Mouse (Mus musculus): ENCODE data around the gene Gm11562. TPM values are rescaled to one million over a fixed set of nuclear protein-coding genes. Genes with fewer than 3 reads are reported as not detected.
A peak's percentile ranks its signal among the peaks of the same experiment; 100 is the strongest.

The Gm11562 gene
- polyA plus RNA-seq, 1 experiment = not detected

- Histone ChIP-seq H3K4me1 (ENCODE audit: control insufficient read depth, insufficient read depth, low read length) (no peaks in the 10 kb centered on the region), H3K27ac (ENCODE audit: insufficient read depth, low read depth, low read length) (no peak overlapping the region), H3K36me3 (ENCODE audit: control insufficient read depth, insufficient read depth, low read length) (no peaks in the 10 kb centered on the region), H3K27me3 (replicated peaks; ENCODE audit: control insufficient read depth, insufficient read depth, low read length) (no peaks in the 10 kb centered on the region), H3K4me3 (ENCODE audit: insufficient read depth, low read depth, low read length) (no peak overlapping the region)
- no peak for DNase-seq
- TF ChIP-seq POLR2A (IDR thresholded peaks at IDR 0.05; ENCODE audit: low read depth, low read length) (no peak), CTCF (conservative IDR thresholded peaks at IDR 0.05; ENCODE audit: insufficient read depth, insufficient read length, low read depth, low read length) (no peak)
- WGBS = 87% methylated on average over 7 of the region's 7 CpGs
Observed at GRCm38 (mm10) chr11:99585096-99585495, 35.1 kb downstream of the Gm11562 start.

GRCm38 (mm10) chr11:99583245-99583704, 37.0 kb downstream of the Gm11562 start, which contains the start of gene Krtap1-4:
Gene Krtap1-4, minus strand, starts transcription at chr11:99583654.
- Histone ChIP-seq H3K4me1 (ENCODE audit: control insufficient read depth, insufficient read depth, low read length) (no peaks in the 10 kb centered on the region), H3K27ac (ENCODE audit: insufficient read depth, low read depth, low read length) (no peak within 1 kb of the TSS), H3K4me3 (ENCODE audit: insufficient read depth, low read depth, low read length) (no peak within 1 kb of the TSS), H3K36me3 (ENCODE audit: control insufficient read depth, insufficient read depth, low read length) (no peaks in the 10 kb centered on the region), H3K27me3 (replicated peaks; ENCODE audit: control insufficient read depth, insufficient read depth, low read length) (no peaks in the 10 kb centered on the region)
- no peak for DNase-seq
- TF ChIP-seq POLR2A (IDR thresholded peaks at IDR 0.05; ENCODE audit: low read depth, low read length) (no peak), CTCF (conservative IDR thresholded peaks at IDR 0.05; ENCODE audit: insufficient read depth, insufficient read length, low read depth, low read length) (no peak)
- 77% methylated on average over 5 of the region's 5 CpGs for WGBS

- WGBS = 83% methylated on average over 6 of the region's 6 CpGs
- Histone ChIP-seq H3K4me1 (ENCODE audit: control insufficient read depth, insufficient read depth, low read length) (no peaks in the 10 kb centered on the region), H3K4me3 (ENCODE audit: insufficient read depth, low read depth, low read length) (no peak overlapping the region), H3K27ac (ENCODE audit: insufficient read depth, low read depth, low read length) (no peak overlapping the region), H3K27me3 (replicated peaks; ENCODE audit: control insufficient read depth, insufficient read depth, low read length) (no peaks in the 10 kb centered on the region), H3K36me3 (ENCODE audit: control insufficient read depth, insufficient read depth, low read length) (no peaks in the 10 kb centered on the region)
- TF ChIP-seq CTCF (conservative IDR thresholded peaks at IDR 0.05; ENCODE audit: insufficient read depth, insufficient read length, low read depth, low read length) = no peak
- TF ChIP-seq POLR2A (IDR thresholded peaks at IDR 0.05; ENCODE audit: low read depth, low read length) = no peak
- DNase-seq = no peak
Observed at GRCm38 (mm10) chr11:99581564-99581963, 38.7 kb downstream of the Gm11562 start.

GRCm38 (mm10) chr11:99581051-99581450, 39.2 kb downstream of the Gm11562 start:
- no peak overlapping the region for H3K4me3 ChIP-seq (ENCODE audit: insufficient read depth, low read depth, low read length)
- no peak overlapping the region for H3K27ac ChIP-seq (ENCODE audit: insufficient read depth, low read depth, low read length)
- 87% methylated on average over 5 of the region's 5 CpGs for WGBS
- TF ChIP-seq CTCF (conservative IDR thresholded peaks at IDR 0.05; ENCODE audit: insufficient read depth, insufficient read length, low read depth, low read length) = no peak
- no peak for TF ChIP-seq POLR2A (IDR thresholded peaks at IDR 0.05; ENCODE audit: low read depth, low read length)
- DNase-seq = no peak
- H3K27me3 ChIP-seq (replicated peaks; ENCODE audit: control insufficient read depth, insufficient read depth, low read length) = no peaks in the 10 kb centered on the region
- no peaks in the 10 kb centered on the region for H3K4me1 ChIP-seq (ENCODE audit: control insufficient read depth, insufficient read depth, low read length)
- H3K36me3 ChIP-seq (ENCODE audit: control insufficient read depth, insufficient read depth, low read length) = no peaks in the 10 kb centered on the region

- TF ChIP-seq CTCF (conservative IDR thresholded peaks at IDR 0.05; ENCODE audit: insufficient read depth, insufficient read length, low read depth, low read length) = no peak
- TF ChIP-seq POLR2A (IDR thresholded peaks at IDR 0.05; ENCODE audit: low read depth, low read length) = no peak
- Histone ChIP-seq H3K27ac (ENCODE audit: insufficient read depth, low read depth, low read length) (no peak within 1 kb of the TSS), H3K4me3 (ENCODE audit: insufficient read depth, low read depth, low read length) (no peak within 1 kb of the TSS), H3K36me3 (ENCODE audit: control insufficient read depth, insufficient read depth, low read length) (no peaks in the 10 kb centered on the region), H3K4me1 (ENCODE audit: control insufficient read depth, insufficient read depth, low read length) (no peaks in the 10 kb centered on the region), H3K27me3 (replicated peaks; ENCODE audit: control insufficient read depth, insufficient read depth, low read length) (no peaks in the 10 kb centered on the region)
- 84% methylated on average over 6 of the region's 6 CpGs for WGBS
- DNase-seq = no peak
Observed at GRCm38 (mm10) chr11:99580636-99581035, 39.6 kb downstream of the Gm11562 start, which contains the start of gene Krtap1-5. Gene Krtap1-5, minus strand, starts transcription at chr11:99581016.

GRCm38 (mm10) chr11:99574106-99574505, 46.1 kb downstream of the Gm11562 start:
- no peak overlapping the region for H3K4me3 ChIP-seq (ENCODE audit: insufficient read depth, low read depth, low read length)
- TF ChIP-seq CTCF (conservative IDR thresholded peaks at IDR 0.05; ENCODE audit: insufficient read depth, insufficient read length, low read depth, low read length) (peak; percentile 77), POLR2A (IDR thresholded peaks at IDR 0.05; ENCODE audit: low read depth, low read length) (no peak)

GRCm38 (mm10) chr11:99573164-99573563, 47.1 kb downstream of the Gm11562 start:
- H3K27me3 ChIP-seq (replicated peaks; ENCODE audit: control insufficient read depth, insufficient read depth, low read length) = no peaks in the 10 kb centered on the region; the same call in 1 of the 2 replicates
- no peak overlapping the region for H3K27ac ChIP-seq (ENCODE audit: insufficient read depth, low read depth, low read length)
- no peak for DNase-seq
- H3K4me3 ChIP-seq (ENCODE audit: insufficient read depth, low read depth, low read length) = no peak overlapping the region
- 44% methylated on average over 4 of the region's 4 CpGs for WGBS
- H3K4me1 ChIP-seq (ENCODE audit: control insufficient read depth, insufficient read depth, low read length) = no peaks in the 10 kb centered on the region
- H3K36me3 ChIP-seq (ENCODE audit: control insufficient read depth, insufficient read depth, low read length) = no peaks in the 10 kb centered on the region
- TF ChIP-seq POLR2A (IDR thresholded peaks at IDR 0.05; ENCODE audit: low read depth, low read length) = no peak
- TF ChIP-seq CTCF (conservative IDR thresholded peaks at IDR 0.05; ENCODE audit: insufficient read depth, insufficient read length, low read depth, low read length) = no peak

More at GRCm38 (mm10) chr11:99574106-99574505, 46.1 kb downstream of the Gm11562 start:
- Histone ChIP-seq H3K36me3 (ENCODE audit: control insufficient read depth, insufficient read depth, low read length) (no peaks in the 10 kb centered on the region), H3K27me3 (replicated peaks; ENCODE audit: control insufficient read depth, insufficient read depth, low read length) (no peaks in the 10 kb centered on the region; the same call in 1 of the 2 replicates), H3K27ac (ENCODE audit: insufficient read depth, low read depth, low read length) (no peak overlapping the region), H3K4me1 (ENCODE audit: control insufficient read depth, insufficient read depth, low read length) (no peaks in the 10 kb centered on the region)
- 2% methylated on average over 7 of the region's 7 CpGs for WGBS
- peak; percentile 59 for DNase-seq

Other genes starting within 250 kb of the Gm11562 start
- gene Krt28, start 245.5 kb downstream of the Gm11562 start, polyA plus RNA-seq (2012; rRNA removed) = 0.05 TPM in 1 of 2 replicates, not detected in the other
- gene Krt10, start 231.1 kb downstream of the Gm11562 start, polyA plus RNA-seq (2012; rRNA removed) = 2.4 and 3.1 TPM in 2 replicates
- gene Krt12, start 198.2 kb downstream of the Gm11562 start, polyA plus RNA-seq (2012; rRNA removed) = not detected in 2 replicates
- 0.13 and 0.23 TPM in 2 replicates for gene Krt20, start 182.3 kb downstream of the Gm11562 start, polyA plus RNA-seq (2012; rRNA removed)
- gene Krt23, start 127.3 kb downstream of the Gm11562 start, polyA plus RNA-seq (2012; rRNA removed) = 2.7 and 3.5 TPM in 2 replicates
- gene Krt39, start 99.1 kb downstream of the Gm11562 start, polyA plus RNA-seq (2012; rRNA removed) = not detected in 2 replicates
- gene Krt40, start 77.3 kb downstream of the Gm11562 start, polyA plus RNA-seq (2012; rRNA removed) = not detected in 2 replicates
- gene Krtap3-3, start 69.6 kb downstream of the Gm11562 start, polyA plus RNA-seq (2012; rRNA removed) = not detected in 2 replicates
- gene Krtap3-2, start 63.6 kb downstream of the Gm11562 start, polyA plus RNA-seq (2012; rRNA removed) = not detected in 2 replicates
- not detected in 2 replicates for gene Gm11939, start 61.0 kb downstream of the Gm11562 start, polyA plus RNA-seq (2012; rRNA removed)
- gene Krtap3-1, start 53.8 kb downstream of the Gm11562 start, polyA plus RNA-seq (2012; rRNA removed) = not detected in 2 replicates
- gene Krtap1-5, start 39.4 kb downstream of the Gm11562 start, polyA plus RNA-seq (2012; rRNA removed) = not detected in 2 replicates
- not detected in 2 replicates for gene Krtap1-4, start 36.8 kb downstream of the Gm11562 start, polyA plus RNA-seq (2012; rRNA removed)
- not detected in 2 replicates for gene Krtap1-3, start 29.1 kb downstream of the Gm11562 start, polyA plus RNA-seq (2012; rRNA removed)
- gene Krtap9-3, start 22.3 kb downstream of the Gm11562 start, polyA plus RNA-seq (2012; rRNA removed) = not detected in 2 replicates
- not detected in 2 replicates for gene Gm11938, start 17.1 kb downstream of the Gm11562 start, polyA plus RNA-seq (2012; rRNA removed)
- not detected in 2 replicates for gene Gm11937, start 10.2 kb downstream of the Gm11562 start, polyA plus RNA-seq (2012; rRNA removed)
- gene Krtap2-4, start 5.6 kb downstream of the Gm11562 start, polyA plus RNA-seq (2012; rRNA removed) = not detected in 2 replicates
- gene Krtap4-1, start 7.8 kb upstream of the Gm11562 start, polyA plus RNA-seq (2012; rRNA removed) = not detected in 2 replicates
- gene Krtap4-2, start 14.6 kb upstream of the Gm11562 start, polyA plus RNA-seq (2012; rRNA removed) = not detected in 2 replicates
- gene Krtap4-7, start 23.7 kb upstream of the Gm11562 start, polyA plus RNA-seq (2012; rRNA removed) = not detected in 2 replicates
- gene Gm11555, start 29.8 kb upstream of the Gm11562 start, polyA plus RNA-seq (2012; rRNA removed) = not detected in 2 replicates
- not detected in 2 replicates for gene Gm11563, start 38.5 kb upstream of the Gm11562 start, polyA plus RNA-seq (2012; rRNA removed)
- gene Krtap4-6, start 45.5 kb upstream of the Gm11562 start, polyA plus RNA-seq (2012; rRNA removed) = not detected in 2 replicates
- gene Gm14190, start 70.3 kb upstream of the Gm11562 start, polyA plus RNA-seq (2012; rRNA removed) = not detected in 2 replicates
- not detected in 2 replicates for gene Gm14180, start 113.9 kb upstream of the Gm11562 start, polyA plus RNA-seq (2012; rRNA removed)
- gene Gm11595, start 152.5 kb upstream of the Gm11562 start, polyA plus RNA-seq (2012; rRNA removed) = not detected in 2 replicates
- gene Krtap4-8, start 160.3 kb upstream of the Gm11562 start, polyA plus RNA-seq (2012; rRNA removed) = not detected in 2 replicates
- not detected in 2 replicates for gene Krtap4-9, start 164.8 kb upstream of the Gm11562 start, polyA plus RNA-seq (2012; rRNA removed)
- gene Gm11596, start 173.0 kb upstream of the Gm11562 start, polyA plus RNA-seq (2012; rRNA removed) = not detected in 2 replicates
- gene Gm11569, start 178.5 kb upstream of the Gm11562 start, polyA plus RNA-seq (2012; rRNA removed) = not detected in 2 replicates
- gene Gm11554, start 184.0 kb upstream of the Gm11562 start, polyA plus RNA-seq (2012; rRNA removed) = not detected in 2 replicates
- gene Krtap4-13, start 189.5 kb upstream of the Gm11562 start, polyA plus RNA-seq (2012; rRNA removed) = not detected in 2 replicates
- gene Gm11564, start 195.2 kb upstream of the Gm11562 start, polyA plus RNA-seq (2012; rRNA removed) = not detected in 2 replicates
- not detected in 2 replicates for gene 2300003K06Rik, start 217.6 kb upstream of the Gm11562 start, polyA plus RNA-seq (2012; rRNA removed)
- gene Krtap4-16, start 231.2 kb upstream of the Gm11562 start, polyA plus RNA-seq (2012; rRNA removed) = not detected in 2 replicates
- not detected in 2 replicates for gene Gm11568, start 237.5 kb upstream of the Gm11562 start, polyA plus RNA-seq (2012; rRNA removed)
- gene Gm11559, start 244.0 kb upstream of the Gm11562 start, polyA plus RNA-seq (2012; rRNA removed) = not detected in 2 replicates

Data from kidney, adult 2 months (tissue).